Mouse (Mus musculus) gastrocnemius, adult 18-20 months (tissue): Measurements from ENCODE around the gene Hpcal4. TPM values are rescaled to one million over a fixed set of nuclear protein-coding genes. Genes with fewer than 3 reads are reported as not detected.
"Not testable (repeated sequence)": the region's sequence is repeated elsewhere in the genome, so short reads cannot be mapped to it uniquely, and the experiment has no call there.

ENCODE experiments used
- DNase-seq: peaks from one replicate; pipeline ENCODE4 v3.0.0; 2021; ENCODE audit warnings: low spot score
- long read RNA-seq, 2 experiments: library from polyadenylated mRNA; stranded (forward); transcript quantifications; one replicate each; pipeline ENCODE4 v2.0.0; 2021
- total RNA-seq, 2 experiments: library from RNA; stranded (reverse); gene quantifications; 2 replicates each; pipeline ENCODE4 v1.2.3; 2021

The Hpcal4 gene
- not detected for total RNA-seq
- long read RNA-seq, experiment 1: 0 reads
- long read RNA-seq, experiment 2: 0 reads

- peak; percentile 8 for DNase-seq
Observed at GRCm38 (mm10) chr4:123182328-123183238, at the start of gene Hpcal4. Hpcal4 (plus strand) TSS chr4:123183227.

GRCm38 (mm10) chr4:123137551-123137950 is 45.5 kb upstream of the Hpcal4 start:
- DNase-seq: no peak

GRCm38 (mm10) chr4:123139513-123140154 is 43.4 kb upstream of the Hpcal4 start, which contains the start of gene Ppie:
Ppie (minus strand) TSS chr4:123139951.
- peak; percentile 78 for DNase-seq

GRCm38 (mm10) chr4:123147446-123148150 is 35.4 kb upstream of the Hpcal4 start:
- DNase-seq: no peak

- DNase-seq: no peak
Observed at GRCm38 (mm10) chr4:123152003-123152402, 31.0 kb upstream of the Hpcal4 start.

- no peak for DNase-seq
Observed at GRCm38 (mm10) chr4:123152976-123153375, 30.1 kb upstream of the Hpcal4 start.

GRCm38 (mm10) chr4:123155004-123155403 is 28.0 kb upstream of the Hpcal4 start:
- DNase-seq: peak; percentile 43

- no peak for DNase-seq
Observed at GRCm38 (mm10) chr4:123155427-123155826, 27.6 kb upstream of the Hpcal4 start.

GRCm38 (mm10) chr4:123155840-123156239 is 27.2 kb upstream of the Hpcal4 start:
- DNase-seq: no peak

GRCm38 (mm10) chr4:123160571-123160970 is 22.5 kb upstream of the Hpcal4 start:
- DNase-seq: no peak

- DNase-seq: not testable (repeated sequence)
Observed at GRCm38 (mm10) chr4:123161251-123161650, 21.8 kb upstream of the Hpcal4 start.

- no peak for DNase-seq
Observed at GRCm38 (mm10) chr4:123162305-123162917, 20.6 kb upstream of the Hpcal4 start.

- DNase-seq: no peak
Observed at GRCm38 (mm10) chr4:123164157-123164556, 18.9 kb upstream of the Hpcal4 start.

GRCm38 (mm10) chr4:123171811-123172210 is 11.2 kb upstream of the Hpcal4 start:
- no peak for DNase-seq

GRCm38 (mm10) chr4:123183239-123184056 is 421 bp downstream of the Hpcal4 start:
- peak; percentile 62 for DNase-seq

GRCm38 (mm10) chr4:123184816-123185215 is 1.8 kb downstream of the Hpcal4 start:
- no peak for DNase-seq

- no peak for DNase-seq
Observed at GRCm38 (mm10) chr4:123192336-123192735, 9.3 kb downstream of the Hpcal4 start.

- DNase-seq: no peak
Observed at GRCm38 (mm10) chr4:123193791-123194190, 10.8 kb downstream of the Hpcal4 start.

- DNase-seq: no peak
Observed at GRCm38 (mm10) chr4:123196695-123197094, 13.7 kb downstream of the Hpcal4 start.

GRCm38 (mm10) chr4:123200771-123201185 is 17.8 kb downstream of the Hpcal4 start:
- DNase-seq: peak; percentile 76
